Mouse (Mus musculus) neural tube, embryonic 14.5 days (tissue): ENCODE data around the gene Zfp839. TPM values are rescaled to one million over a fixed set of nuclear protein-coding genes. Genes with fewer than 3 reads are reported as not detected.

Experiments used
- ATAC-seq: fragments of 200-750 bp; cut with Nextera tagmentation; 2 replicates; pipeline ENCODE4 v1.8.0; 2017; ENCODE audit warnings: low read depth, mild to moderate bottlenecking, moderate TSS enrichment, moderate library complexity
- H3K27ac ChIP-seq: fragments of 300-500 bp; sonication (generic); 2 replicates; pipeline ENCODE4 v1.5.1; 2014; ENCODE audit warnings: low read depth, mild to moderate bottlenecking, control low read depth, low read length, moderate library complexity, mixed read lengths
- H3K27me3 ChIP-seq: fragments of 300-500 bp; sonication (generic); 2 replicates; pipeline ENCODE4 v1.6.1; 2014; ENCODE audit warnings: low read length; ENCODE audit not compliant: control insufficient read depth, insufficient read depth
- H3K36me3 ChIP-seq: fragments of 300-500 bp; sonication (generic); 2 replicates; pipeline ENCODE4 v1.6.1; 2014; ENCODE audit warnings: low read length, mixed read lengths; ENCODE audit not compliant: control insufficient read depth, insufficient read depth
- H3K4me1 ChIP-seq: fragments of 300-500 bp; sonication (generic); 2 replicates; pipeline ENCODE4 v1.6.1; 2014; ENCODE audit warnings: low read length; ENCODE audit not compliant: control insufficient read depth, insufficient read depth
- H3K4me2 ChIP-seq: fragments of 300-500 bp; sonication (generic); 2 replicates; pipeline ENCODE4 v1.6.1; 2014; ENCODE audit warnings: mild to moderate bottlenecking, low read depth, low read length, control low read depth
- H3K4me3 ChIP-seq: fragments of 300-500 bp; sonication (generic); 2 replicates; pipeline ENCODE4 v1.5.1; 2014; ENCODE audit warnings: low read depth, low read length, control low read depth, mixed read lengths
- H3K9ac ChIP-seq: fragments of 300-500 bp; sonication (generic); replicated peaks from 2 replicates; pipeline ENCODE4 v1.6.1; 2014; ENCODE audit warnings: low read depth, mild to moderate bottlenecking, control low read depth, low read length, mixed read lengths
- H3K9me3 ChIP-seq: fragments of 300-500 bp; sonication (generic); 2 replicates; pipeline ENCODE4 v1.6.1; 2016; ENCODE audit warnings: low read length; ENCODE audit not compliant: control insufficient read depth
- WGBS: fragments of 180-500 bp; shearing (Covaris S2); extraction: QIAGEN DNeasy Blood & Tissue Kit; methylation state at CpG from one replicate; pipeline ENCODE4 v1.1.7; 2014; 5-methylcytosine and 5-hydroxymethylcytosine counted together
- polyA plus RNA-seq: library from polyadenylated mRNA; unstranded; fragments of >200 nt; fragmentation: Nextera tagmentation; extraction: Ambion mirVana; gene quantifications from 2 replicates; pipeline ENCODE4 v1.2.1, GENCODE M21; 2014

The Zfp839 gene
- polyA plus RNA-seq, 1 experiment from 2014 or later: 3.8 TPM

DNA sequence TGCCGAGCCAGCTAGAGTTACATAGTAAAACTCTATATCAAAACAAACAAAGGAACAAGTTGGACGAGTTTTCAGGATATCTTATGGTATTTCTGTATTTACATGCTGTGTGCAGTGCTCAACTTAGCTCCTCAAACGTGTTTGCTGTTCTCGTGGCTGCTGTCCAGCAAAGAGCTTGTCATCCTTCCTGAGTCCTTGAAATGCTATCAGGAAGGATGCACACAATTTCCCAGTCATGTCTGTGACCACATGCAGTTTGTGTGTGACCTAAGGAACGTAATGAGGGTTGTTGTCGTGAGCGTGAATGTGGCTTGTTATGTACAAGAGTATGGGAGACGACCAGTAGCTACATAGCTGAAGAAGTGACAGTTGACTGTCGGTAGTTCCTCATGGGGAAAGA lies 65.7 kb downstream of the Zfp839 start:
- ATAC-seq: no peak
- Histone ChIP-seq H3K27ac (no peak overlapping the region), H3K27me3 (no peaks in the 10 kb centered on the region), H3K9ac (no peak overlapping the region), H3K4me1 (no peaks in the 10 kb centered on the region), H3K4me2 (no peak overlapping the region), H3K36me3 (peaks cover 23% of the 10 kb centered on the region), H3K4me3 (no peak overlapping the region), H3K9me3 (no peaks in the 10 kb centered on the region)
- WGBS: 92% methylated on average over 9 of the region's 9 CpGs

Other genes starting within 250 kb of the Zfp839 start
- 107 and 142 TPM in 2 replicates for gene Dync1h1, start 248.8 kb upstream of the Zfp839 start, polyA plus RNA-seq
- 0.28 and 0.44 TPM in 2 replicates for gene 1700001K19Rik, start 167.6 kb upstream of the Zfp839 start, polyA plus RNA-seq
- gene Hsp90aa1, start 147.5 kb upstream of the Zfp839 start, polyA plus RNA-seq: 1,424 and 1,546 TPM in 2 replicates
- gene Wdr20, start 112.3 kb upstream of the Zfp839 start, polyA plus RNA-seq: 26.9 and 27.7 TPM in 2 replicates
- gene Mok, start 9.3 kb upstream of the Zfp839 start, polyA plus RNA-seq: 13.4 and 14.2 TPM in 2 replicates
- gene Cinp, start 38.9 kb downstream of the Zfp839 start, polyA plus RNA-seq: 79.0 and 97.5 TPM in 2 replicates
- 7.2 and 7.7 TPM in 2 replicates for gene Tecpr2, start 39.0 kb downstream of the Zfp839 start, polyA plus RNA-seq
- 8.5 and 10.8 TPM in 2 replicates for gene Ankrd9, start 128.8 kb downstream of the Zfp839 start, polyA plus RNA-seq
- gene Rcor1, start 189.1 kb downstream of the Zfp839 start, polyA plus RNA-seq: 7.4 and 9.1 TPM in 2 replicates